Mouse (Mus musculus): ENCODE results near the gene Snx18. TPM values are rescaled to one million over a fixed set of nuclear protein-coding genes. Genes with fewer than 3 reads are reported as not detected.
A peak's percentile ranks its signal among the peaks of the same experiment; 100 is the strongest.

Snx18 gene
- polyA plus RNA-seq, 1 experiment from 2014 or later, result 25.2 TPM

DNA sequence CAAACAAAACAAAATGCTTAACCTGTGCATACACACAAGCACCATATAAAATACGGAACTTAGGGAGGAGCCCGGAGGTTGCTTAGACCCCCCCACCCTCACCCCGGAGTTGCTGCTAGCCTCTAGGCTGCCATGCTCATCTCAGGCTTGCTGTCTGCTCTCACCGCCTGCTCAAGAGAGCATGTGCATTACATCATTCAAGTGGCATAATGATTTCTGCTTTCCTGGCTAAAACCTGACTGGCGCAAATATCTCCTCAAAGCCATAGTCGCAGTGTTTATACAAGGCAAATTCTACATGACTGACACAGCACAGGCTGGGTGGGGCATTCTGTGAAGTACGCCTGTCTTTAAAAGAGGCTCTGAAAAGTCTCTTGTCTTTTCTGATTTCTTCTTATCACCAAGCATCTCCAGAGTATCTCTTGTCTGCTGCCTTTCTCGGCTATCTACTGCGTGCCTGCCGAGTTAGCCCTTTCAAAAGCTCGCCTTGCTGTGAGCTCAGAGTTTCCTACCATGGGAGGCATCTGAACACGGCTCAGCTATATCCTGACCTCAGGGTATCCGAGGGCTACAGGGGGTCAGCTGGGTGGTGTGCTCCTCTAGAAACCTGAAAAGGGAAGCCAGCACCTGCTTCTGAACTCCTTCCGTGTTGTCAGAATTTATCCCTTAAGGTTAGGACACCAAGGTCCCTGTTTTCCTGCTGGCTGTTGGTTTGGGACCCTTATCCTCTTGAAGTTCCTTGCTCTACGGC lies 16.5 kb upstream of the Snx18 start:
- Histone ChIP-seq H3K27me3 (no peaks in the 10 kb centered on the region), H3K4me3 (no peak overlapping the region), H3K36me3 (no peaks in the 10 kb centered on the region), H3K4me2 (no peak overlapping the region), H3K27ac (no peak overlapping the region), H3K4me1 (peaks cover 3% of the 10 kb centered on the region; the same call in 1 of the 2 replicates), H3K9me3 (no peaks in the 10 kb centered on the region), H3K9ac (no peak overlapping the region)
- no peak for ATAC-seq (ENCODE audit: insufficient number of reproducible peaks, low FRiP score, low TSS enrichment, low read depth)
- 84% methylated on average over 15 of the region's 15 CpGs for WGBS

DNA sequence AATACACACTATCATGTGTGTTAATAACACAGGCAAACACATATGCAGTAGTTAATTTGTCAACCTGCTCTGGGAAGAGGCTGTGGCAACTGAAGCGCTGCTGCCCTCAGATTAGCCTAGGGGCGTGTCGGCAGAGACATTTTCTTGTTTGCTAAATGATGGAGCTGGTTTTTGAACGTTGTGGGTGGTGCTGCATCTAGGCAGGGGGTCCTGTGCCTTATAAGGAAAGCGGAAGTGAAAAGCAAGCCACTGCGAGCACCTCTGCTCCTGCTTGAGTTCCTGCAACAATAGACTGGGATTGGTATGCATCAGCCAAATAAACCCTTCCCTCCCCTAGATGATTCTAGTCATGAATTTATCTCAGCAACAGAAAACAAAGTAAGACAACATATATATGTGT lies 14.1 kb upstream of the Snx18 start:
- WGBS, result 48% methylated on average over 6 of the region's 6 CpGs

DNA sequence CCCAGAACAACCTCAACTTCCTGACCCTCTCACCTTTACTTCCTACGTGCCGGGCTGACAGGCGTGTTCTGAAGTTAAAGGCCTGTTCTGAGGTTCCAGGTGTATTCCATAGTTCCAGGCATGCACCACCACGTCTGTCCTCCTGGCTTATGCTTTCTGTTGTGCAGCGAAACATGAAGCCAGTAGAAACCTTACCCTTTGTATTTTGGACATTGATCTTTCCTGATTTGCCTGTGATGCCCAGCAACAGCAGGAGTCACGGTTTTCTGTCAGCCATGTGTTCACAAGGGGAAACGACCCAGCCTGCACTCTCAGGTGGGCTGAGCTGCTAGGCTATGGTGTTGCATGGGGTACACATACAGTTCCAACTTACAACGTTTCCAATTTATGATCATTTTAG lies 9.2 kb upstream of the Snx18 start:
- H3K9ac ChIP-seq, result no peak overlapping the region
- ATAC-seq (ENCODE audit: insufficient number of reproducible peaks, low FRiP score, low TSS enrichment, low read depth), result no peak
- H3K36me3 ChIP-seq, result no peaks in the 10 kb centered on the region
- WGBS, result 78% methylated on average over 8 of the region's 8 CpGs
- H3K4me2 ChIP-seq, result no peak overlapping the region
- no peaks in the 10 kb centered on the region for H3K4me1 ChIP-seq
- no peak overlapping the region for H3K27ac ChIP-seq
- no peak overlapping the region for H3K4me3 ChIP-seq
- no peaks in the 10 kb centered on the region for H3K9me3 ChIP-seq
- no peaks in the 10 kb centered on the region for H3K27me3 ChIP-seq

More for the DNA sequence above, 14.1 kb upstream of the Snx18 start:
- Histone ChIP-seq H3K36me3 (no peaks in the 10 kb centered on the region), H3K27me3 (no peaks in the 10 kb centered on the region), H3K9me3 (no peaks in the 10 kb centered on the region), H3K4me3 (no peak overlapping the region), H3K9ac (no peak overlapping the region), H3K4me2 (no peak overlapping the region), H3K4me1 (peaks cover 3% of the 10 kb centered on the region; the same call in 1 of the 2 replicates), H3K27ac (no peak overlapping the region)
- ATAC-seq (ENCODE audit: insufficient number of reproducible peaks, low FRiP score, low TSS enrichment, low read depth), result no peak

DNA sequence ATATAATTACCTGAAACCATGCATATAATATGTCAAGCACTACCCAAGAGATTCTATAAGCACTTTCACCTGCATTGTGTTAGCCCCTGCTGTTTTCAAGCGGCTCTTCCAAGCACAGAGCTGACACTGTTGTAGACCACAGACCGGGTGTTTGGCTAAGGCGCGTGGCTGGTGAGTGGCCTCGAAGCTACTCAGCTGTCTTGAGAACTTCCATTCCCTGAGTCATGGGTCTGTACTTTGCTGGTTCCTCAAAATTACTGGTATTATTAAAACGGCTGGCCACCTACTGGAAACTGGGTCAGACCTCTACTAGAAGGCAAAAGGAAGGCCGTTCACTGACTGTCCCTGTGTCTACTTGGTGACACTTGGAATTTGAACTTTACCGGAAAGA lies 4.5 kb upstream of the Snx18 start:
- Histone ChIP-seq H3K36me3 (no peaks in the 10 kb centered on the region), H3K9me3 (no peaks in the 10 kb centered on the region), H3K4me2 (no peak overlapping the region), H3K4me3 (no peak overlapping the region), H3K27me3 (no peaks in the 10 kb centered on the region), H3K4me1 (0 out of 2 replicates have a peak, but pooled peaks cover 3% of the 10 kb centered on the region), H3K9ac (no peak overlapping the region), H3K27ac (no peak overlapping the region)
- WGBS, result 72% methylated on average over 8 of the region's 8 CpGs
- ATAC-seq (ENCODE audit: insufficient number of reproducible peaks, low FRiP score, low TSS enrichment, low read depth), result no peak

DNA sequence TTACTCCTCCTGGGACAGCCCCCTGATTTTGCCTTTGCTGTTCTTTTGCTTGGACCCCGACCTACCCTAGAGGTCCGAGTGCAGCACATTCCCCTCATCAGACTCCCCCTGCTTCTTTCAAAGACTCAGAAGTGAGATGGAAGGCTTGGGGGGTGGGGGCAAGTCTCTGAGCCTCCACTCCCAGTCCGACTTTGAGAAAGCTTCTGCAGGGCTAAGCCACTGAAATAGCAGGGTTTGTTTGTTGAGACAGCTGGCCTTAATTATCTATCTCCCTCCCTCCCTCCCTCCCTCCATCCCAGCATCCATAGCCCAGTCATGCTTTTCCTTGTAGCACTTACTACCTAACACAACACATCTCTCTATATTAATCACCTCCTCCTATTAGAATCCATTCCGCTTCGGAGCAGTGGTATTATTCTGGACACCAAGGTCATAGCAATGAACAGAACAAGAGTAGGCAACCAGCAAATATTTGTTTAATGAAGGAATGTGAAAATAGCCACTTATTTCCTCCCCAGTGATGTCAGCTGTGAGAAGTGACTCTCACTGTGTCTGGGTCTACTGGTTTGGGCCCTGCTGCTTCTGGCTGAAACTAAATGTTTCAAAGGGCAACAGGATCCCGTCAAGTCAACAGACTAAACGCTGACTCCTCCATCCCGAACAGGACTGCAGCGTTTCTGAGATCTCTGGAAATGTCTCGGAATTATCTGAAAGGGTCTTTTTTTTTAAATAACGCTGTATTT lies 3.9 kb upstream of the Snx18 start:
- H3K4me3 ChIP-seq, result no peak overlapping the region
- 42% methylated on average over 11 of the region's 11 CpGs for WGBS
- no peaks in the 10 kb centered on the region for H3K27me3 ChIP-seq
- no peak overlapping the region for H3K27ac ChIP-seq
- H3K4me2 ChIP-seq, result no peak overlapping the region
- H3K9me3 ChIP-seq, result no peaks in the 10 kb centered on the region
- H3K36me3 ChIP-seq, result no peaks in the 10 kb centered on the region
- H3K4me1 ChIP-seq, result peaks cover 7% of the 10 kb centered on the region
- no peak for ATAC-seq (ENCODE audit: insufficient number of reproducible peaks, low FRiP score, low TSS enrichment, low read depth)
- H3K9ac ChIP-seq, result no peak overlapping the region

DNA sequence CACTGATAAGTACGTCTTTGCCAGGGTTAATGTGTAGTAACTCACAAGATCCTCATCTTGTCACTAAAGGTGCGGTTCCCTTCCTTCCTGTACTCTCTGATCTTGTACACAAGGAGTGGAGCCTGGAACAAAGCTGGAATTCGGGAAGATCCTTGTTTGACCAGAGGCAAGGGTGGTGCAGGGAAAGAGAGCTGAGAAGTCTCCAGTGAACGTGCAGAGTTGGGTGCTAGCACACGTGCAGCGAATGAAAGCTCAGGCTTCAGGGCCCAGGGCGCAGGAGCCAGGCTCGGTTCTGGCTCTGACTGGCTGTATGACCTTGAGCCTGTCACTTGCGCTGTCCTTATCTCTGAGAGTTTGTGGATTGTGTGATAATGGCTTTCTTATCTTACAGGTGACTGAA lies 639 bp upstream of the Snx18 start:
- Histone ChIP-seq H3K27ac (no peak overlapping the region), H3K9me3 (no peaks in the 10 kb centered on the region), H3K27me3 (no peaks in the 10 kb centered on the region), H3K4me1 (peaks cover 31% of the 10 kb centered on the region), H3K36me3 (no peaks in the 10 kb centered on the region), H3K9ac (no peak overlapping the region), H3K4me2 (no peak overlapping the region), H3K4me3 (no peak overlapping the region)
- 72% methylated on average over 9 of the region's 9 CpGs for WGBS
- no peak for ATAC-seq (ENCODE audit: insufficient number of reproducible peaks, low FRiP score, low TSS enrichment, low read depth)

DNA sequence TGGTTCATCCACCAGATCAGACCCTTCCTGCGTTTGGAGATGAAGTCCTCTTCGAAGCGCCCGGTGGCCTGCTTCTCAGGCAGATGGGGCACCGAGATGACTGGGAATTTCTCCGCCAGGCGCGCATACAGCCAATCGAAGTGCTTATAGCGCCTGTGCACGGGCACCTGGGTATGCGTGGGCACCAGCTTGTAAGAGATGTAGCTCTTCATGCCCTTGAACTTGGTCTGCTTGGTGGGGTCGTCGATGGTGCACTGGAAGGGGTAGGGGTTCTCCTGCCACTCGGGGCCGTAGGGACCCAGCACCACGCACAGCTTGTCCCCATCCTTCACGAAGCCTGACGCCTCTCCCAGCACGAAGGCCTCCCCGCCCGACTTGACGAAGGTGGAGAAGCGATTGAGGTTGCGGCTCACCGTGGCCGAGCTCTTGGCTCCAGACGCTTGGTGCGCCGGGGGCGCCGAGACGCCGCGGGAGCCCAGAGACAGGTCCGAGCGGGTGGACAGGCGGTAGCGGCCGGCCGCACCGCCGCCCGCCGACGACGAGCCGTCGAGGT lies 950 bp downstream of the Snx18 start:
- H3K27me3 ChIP-seq, result no peaks in the 10 kb centered on the region
- 7% methylated on average over 46 of the region's 49 CpGs for WGBS

DNA sequence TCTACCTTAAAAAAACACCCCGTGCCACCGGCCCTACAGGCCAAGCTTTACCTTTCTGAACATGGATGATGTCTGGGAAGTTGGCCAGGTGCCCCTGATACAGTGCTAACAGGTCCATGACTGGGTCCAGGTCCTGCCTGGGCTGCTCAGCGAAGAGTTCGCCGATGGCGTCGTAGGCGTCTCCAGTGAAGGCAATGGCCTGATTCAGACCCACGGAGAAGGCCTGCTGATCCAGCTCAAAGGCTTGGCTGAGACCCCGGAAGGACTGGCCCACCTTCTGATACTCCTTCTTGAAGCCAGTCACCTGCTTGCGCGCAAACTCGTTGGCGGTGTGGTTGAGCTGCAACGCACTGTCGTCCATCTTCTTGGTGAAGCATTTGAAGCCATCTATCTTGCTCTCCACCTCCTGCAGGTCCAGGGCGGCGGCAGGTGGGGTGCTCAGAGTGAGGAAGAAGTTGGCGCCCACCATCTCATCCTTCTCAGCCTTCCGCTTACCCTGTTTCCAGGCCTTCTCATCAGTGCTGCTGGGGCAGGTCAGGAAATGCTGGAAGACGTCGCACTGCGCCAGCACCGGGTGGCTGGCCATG lies 1.5 kb downstream of the Snx18 start:
- 0 out of 2 replicates have a peak, but pooled peaks cover 3% of the 10 kb centered on the region for H3K36me3 ChIP-seq
- peak overlapping the region; percentile 84 for H3K4me2 ChIP-seq
- peaks cover 49% of the 10 kb centered on the region for H3K4me1 ChIP-seq
- WGBS, result 46% methylated on average over 24 of the region's 24 CpGs
- peak overlapping the region; percentile 97 for H3K9ac ChIP-seq
- H3K4me3 ChIP-seq, result peak overlapping the region; percentile 84
- peak overlapping the region; percentile 95 for H3K27ac ChIP-seq
- H3K9me3 ChIP-seq, result no peaks in the 10 kb centered on the region
- H3K27me3 ChIP-seq, result no peaks in the 10 kb centered on the region
- no peak for ATAC-seq (ENCODE audit: insufficient number of reproducible peaks, low FRiP score, low TSS enrichment, low read depth)

More for the DNA sequence above, 950 bp downstream of the Snx18 start:
- Histone ChIP-seq H3K36me3 (no peaks in the 10 kb centered on the region), H3K4me2 (peak overlapping the region; percentile 84), H3K9ac (peak overlapping the region; percentile 97), H3K4me3 (peak overlapping the region; percentile 84), H3K9me3 (no peaks in the 10 kb centered on the region), H3K4me1 (peaks cover 45% of the 10 kb centered on the region), H3K27ac (peak overlapping the region; percentile 95)
- no peak for ATAC-seq (ENCODE audit: insufficient number of reproducible peaks, low FRiP score, low TSS enrichment, low read depth)

DNA sequence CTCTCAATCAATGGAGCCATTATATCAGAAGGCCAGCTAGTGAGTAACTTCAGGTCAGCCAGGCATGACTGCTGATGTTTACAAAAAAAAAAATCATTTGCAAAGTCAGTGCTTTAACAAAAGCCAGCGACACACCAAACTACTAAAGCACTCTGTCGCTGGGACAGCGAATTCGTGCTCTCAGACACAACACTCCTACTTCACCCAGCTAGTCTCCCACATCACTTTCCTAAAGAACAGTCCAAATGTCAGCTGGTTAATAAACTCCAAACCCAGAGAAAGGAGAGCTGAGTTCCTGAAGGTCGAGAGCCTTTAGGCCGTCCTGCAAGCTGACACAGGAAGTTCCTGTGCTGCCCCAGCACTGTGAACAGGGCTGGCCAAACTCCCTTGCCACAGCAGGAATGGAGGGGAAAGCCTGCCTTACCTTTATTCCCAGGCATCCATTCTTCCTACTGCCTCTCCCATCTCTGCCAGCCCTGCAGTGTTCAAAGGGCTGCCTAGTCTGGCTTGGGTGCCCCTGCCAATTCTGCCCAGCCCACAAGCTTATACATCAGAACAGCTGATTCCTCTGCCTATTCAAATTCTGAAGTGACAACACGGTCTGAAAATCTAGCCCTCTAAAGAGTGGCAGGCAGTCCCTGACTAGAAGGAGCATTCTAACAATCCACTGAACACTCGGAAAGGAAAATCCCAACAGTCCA lies 2.2 kb downstream of the Snx18 start:
- H3K27me3 ChIP-seq, result no peaks in the 10 kb centered on the region
- whole genome bisulfite sequencing, result 11% methylated on average over 8 of the region's 8 CpGs
- peak overlapping the region; percentile 27 for H3K9ac ChIP-seq
- H3K4me3 ChIP-seq, result peak overlapping the region; percentile 84
- peaks cover 55% of the 10 kb centered on the region for H3K4me1 ChIP-seq
- 0 out of 2 replicates have a peak, but pooled peaks cover 3% of the 10 kb centered on the region for H3K36me3 ChIP-seq
- H3K27ac ChIP-seq, result peak overlapping the region; percentile 65
- H3K4me2 ChIP-seq, result peak overlapping the region; percentile 84
- no peak for ATAC-seq (ENCODE audit: insufficient number of reproducible peaks, low FRiP score, low TSS enrichment, low read depth)
- H3K9me3 ChIP-seq, result no peaks in the 10 kb centered on the region

DNA sequence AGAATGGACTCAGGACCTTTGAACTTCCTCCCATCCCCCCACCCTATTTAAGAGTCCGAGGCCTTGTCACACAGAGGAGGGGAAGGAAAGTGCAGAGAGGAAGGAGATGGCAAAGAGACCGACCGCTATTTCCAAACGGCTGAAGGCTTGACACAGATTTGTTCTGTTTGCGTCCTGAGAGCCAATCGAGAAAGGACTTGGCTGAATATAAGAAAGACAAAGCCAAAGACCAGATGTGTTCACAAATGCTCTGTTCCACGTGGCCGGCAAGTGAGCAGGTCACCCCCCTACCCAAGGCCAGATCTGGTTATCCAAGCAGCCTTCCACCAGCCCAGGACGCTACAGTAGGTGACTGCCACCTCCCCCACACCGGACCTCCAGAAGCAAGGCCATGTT lies 2.8 kb downstream of the Snx18 start:
- Histone ChIP-seq H3K9ac (peak overlapping the region; percentile 24; the same call in 1 of the 2 replicates), H3K4me2 (peak overlapping the region; percentile 84), H3K4me3 (peak overlapping the region; percentile 84), H3K27ac (peak overlapping the region; percentile 65), H3K36me3 (0 out of 2 replicates have a peak, but pooled peaks cover 3% of the 10 kb centered on the region), H3K4me1 (peaks cover 58% of the 10 kb centered on the region), H3K9me3 (no peaks in the 10 kb centered on the region), H3K27me3 (no peaks in the 10 kb centered on the region)
- no peak for ATAC-seq (ENCODE audit: insufficient number of reproducible peaks, low FRiP score, low TSS enrichment, low read depth)
- WGBS, result 2% methylated on average over 10 of the region's 10 CpGs

Data from limb, embryonic 15.5 days (tissue).